Mouse (Mus musculus): ENCODE results near the gene Rela. TPM values are rescaled to one million over a fixed set of nuclear protein-coding genes. Genes with fewer than 3 reads are reported as not detected.
A peak's percentile ranks its signal among the peaks of the same experiment; 100 is the strongest.

Gene Rela
- polyA plus RNA-seq, 1 experiment, result 4.1 TPM

DNA sequence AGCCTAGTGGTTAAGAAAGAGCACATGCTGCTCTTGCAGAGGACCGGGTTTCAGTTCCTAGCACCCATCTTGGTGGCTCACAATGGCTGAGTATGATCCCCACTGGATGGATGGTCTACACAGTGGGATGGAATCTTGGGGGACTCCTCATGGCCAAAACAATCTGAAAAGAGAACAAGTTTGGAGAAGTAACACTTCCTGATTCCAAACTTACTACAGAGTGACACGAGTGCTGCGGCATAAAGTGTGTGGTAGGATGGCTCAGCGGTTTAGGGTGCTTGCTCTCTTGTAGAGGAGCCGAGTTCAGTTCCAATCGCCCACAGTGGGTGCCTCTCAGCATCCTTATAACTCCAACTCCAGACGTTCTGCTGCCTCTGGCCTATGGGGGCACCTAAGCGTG, 12.0 kb upstream of the Rela start:
- TF ChIP-seq TAL1 (IDR thresholded peaks at IDR 0.05; ENCODE audit: low read length), result no peak
- no peak for TF ChIP-seq GATA1 (IDR thresholded peaks at IDR 0.05; ENCODE audit: low read length)
- no peaks in the 10 kb centered on the region for H3K9me3 ChIP-seq (ENCODE audit: control insufficient read depth, low read length)
- no peaks in the 10 kb centered on the region for H3K4me1 ChIP-seq (ENCODE audit: control insufficient read depth)
- H3K4me3 ChIP-seq (replicated peaks), result no peak overlapping the region
- peaks cover 5% of the 10 kb centered on the region; the same call in 1 of the 2 replicates for H3K27me3 ChIP-seq (ENCODE audit: control insufficient read depth)
- no peaks in the 10 kb centered on the region for H3K36me3 ChIP-seq (ENCODE audit: control insufficient read depth)

DNA sequence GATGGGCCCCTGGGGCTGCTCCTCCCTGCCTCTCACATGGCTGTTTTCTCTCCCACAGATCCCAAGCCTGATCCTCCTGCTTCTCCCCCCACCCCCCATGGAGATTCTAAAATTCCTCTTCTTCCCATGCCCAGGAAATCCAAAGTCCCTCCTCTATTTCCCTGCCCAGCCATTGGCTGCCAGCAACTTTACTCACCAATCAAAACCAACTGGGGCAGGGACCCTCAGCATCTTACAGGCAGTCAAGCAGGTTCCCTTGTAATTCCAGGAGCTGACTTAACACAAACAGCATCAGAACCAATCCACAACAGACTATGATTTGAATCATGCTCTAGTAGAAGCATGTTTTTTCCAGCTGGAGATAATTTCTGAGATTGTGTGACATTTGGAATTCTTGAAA, 7.4 kb upstream of the Rela start:
- Histone ChIP-seq H3K4me1 (ENCODE audit: control insufficient read depth) (no peaks in the 10 kb centered on the region), H3K36me3 (ENCODE audit: control insufficient read depth) (no peaks in the 10 kb centered on the region), H3K4me3 (replicated peaks) (no peak overlapping the region), H3K27me3 (ENCODE audit: control insufficient read depth) (no peaks in the 10 kb centered on the region), H3K9me3 (ENCODE audit: control insufficient read depth, low read length) (no peaks in the 10 kb centered on the region)
- TF ChIP-seq GATA1 (IDR thresholded peaks at IDR 0.05; ENCODE audit: low read length) (no peak), TAL1 (IDR thresholded peaks at IDR 0.05; ENCODE audit: low read length) (no peak)

DNA sequence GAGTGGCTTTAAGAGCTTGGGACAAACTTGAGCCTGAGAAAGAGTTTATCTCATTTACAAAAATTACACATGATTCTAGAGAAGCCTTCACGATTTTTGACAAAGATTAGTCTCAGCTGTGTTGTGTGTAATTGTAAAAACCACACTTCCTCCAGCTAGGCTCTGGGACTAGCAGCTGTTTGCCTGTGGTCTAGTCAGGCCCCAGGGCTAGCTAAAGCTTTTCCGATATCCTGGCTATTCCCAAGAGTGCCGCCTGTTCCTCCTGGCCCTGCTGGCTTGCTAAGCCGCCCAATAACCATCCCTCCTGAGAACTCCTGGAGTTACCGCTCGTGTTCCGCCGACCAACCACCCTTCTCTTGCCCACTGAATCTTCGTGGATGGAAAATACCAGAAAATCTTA, 5.2 kb upstream of the Rela start:
- peaks cover 15% of the 10 kb centered on the region for H3K4me1 ChIP-seq (ENCODE audit: control insufficient read depth)
- TF ChIP-seq GATA1 (IDR thresholded peaks at IDR 0.05; ENCODE audit: low read length), result no peak
- TF ChIP-seq TAL1 (IDR thresholded peaks at IDR 0.05; ENCODE audit: low read length), result no peak
- H3K27me3 ChIP-seq (ENCODE audit: control insufficient read depth), result no peaks in the 10 kb centered on the region
- no peak overlapping the region for H3K4me3 ChIP-seq (replicated peaks)
- no peaks in the 10 kb centered on the region for H3K36me3 ChIP-seq (ENCODE audit: control insufficient read depth)
- H3K9me3 ChIP-seq (ENCODE audit: control insufficient read depth, low read length), result no peaks in the 10 kb centered on the region

DNA sequence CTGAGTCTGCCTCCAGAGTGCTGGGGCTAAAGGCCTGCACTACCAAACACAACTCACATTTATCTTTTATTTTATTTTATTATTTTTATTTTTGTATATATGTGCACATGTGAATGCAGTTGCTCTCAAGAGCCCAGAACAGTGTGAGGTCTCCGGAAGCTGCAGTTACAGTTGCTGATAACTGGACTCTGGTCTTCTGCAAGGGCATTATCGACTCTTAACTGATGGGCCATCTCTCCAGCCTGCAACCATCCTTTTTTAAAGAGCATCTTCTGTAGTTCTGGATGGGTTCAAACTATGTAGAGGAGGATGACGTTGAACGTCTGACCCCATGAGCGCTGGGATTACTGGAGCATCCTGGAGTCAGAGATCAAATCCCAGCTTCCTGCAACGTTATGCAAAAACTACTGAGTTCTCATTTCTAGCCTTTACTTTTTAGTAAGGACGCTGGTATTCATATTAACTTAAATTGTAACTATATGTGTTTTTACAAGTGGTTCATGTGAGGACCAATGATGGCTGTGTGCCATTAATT, 1.2 kb upstream of the Rela start:
- Histone ChIP-seq H3K4me3 (replicated peaks) (no peak overlapping the region), H3K27me3 (ENCODE audit: control insufficient read depth) (no peaks in the 10 kb centered on the region), H3K36me3 (ENCODE audit: control insufficient read depth) (peaks cover 29% of the 10 kb centered on the region), H3K9me3 (ENCODE audit: control insufficient read depth, low read length) (no peaks in the 10 kb centered on the region), H3K4me1 (ENCODE audit: control insufficient read depth) (peaks cover 43% of the 10 kb centered on the region)
- TF ChIP-seq GATA1 (IDR thresholded peaks at IDR 0.05; ENCODE audit: low read length), result no peak

DNA sequence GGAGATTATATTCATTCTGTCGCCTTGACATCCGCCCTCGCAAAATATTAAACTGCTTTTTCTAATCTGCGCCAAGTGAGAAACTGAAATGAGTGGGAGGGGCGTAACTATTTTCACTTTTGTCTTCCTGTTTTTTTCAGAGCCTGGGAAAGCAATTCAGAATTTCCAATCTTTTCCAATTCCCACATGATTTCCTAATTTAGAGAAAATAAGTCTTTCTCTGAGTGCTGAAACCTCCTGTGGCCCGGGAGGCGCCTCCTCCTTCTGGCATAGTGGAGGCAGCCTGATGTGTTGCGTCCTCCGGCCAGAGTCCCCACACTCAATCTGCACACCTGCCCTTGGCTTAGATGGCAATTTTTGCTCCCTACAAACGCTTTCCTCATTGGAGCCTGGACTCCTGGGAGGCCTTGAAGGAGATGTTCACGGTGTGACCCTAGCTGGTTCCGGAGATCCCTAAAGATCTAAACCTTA, 677 bp upstream of the Rela start:
- Histone ChIP-seq H3K27me3 (ENCODE audit: control insufficient read depth) (no peaks in the 10 kb centered on the region), H3K4me3 (replicated peaks) (peak overlapping the region; percentile 94), H3K36me3 (ENCODE audit: control insufficient read depth) (peaks cover 34% of the 10 kb centered on the region), H3K9me3 (ENCODE audit: control insufficient read depth, low read length) (no peaks in the 10 kb centered on the region), H3K4me1 (ENCODE audit: control insufficient read depth) (peaks cover 46% of the 10 kb centered on the region)
- TF ChIP-seq TAL1 (IDR thresholded peaks at IDR 0.05; ENCODE audit: low read length) (no peak), GATA1 (IDR thresholded peaks at IDR 0.05; ENCODE audit: low read length) (no peak)

DNA sequence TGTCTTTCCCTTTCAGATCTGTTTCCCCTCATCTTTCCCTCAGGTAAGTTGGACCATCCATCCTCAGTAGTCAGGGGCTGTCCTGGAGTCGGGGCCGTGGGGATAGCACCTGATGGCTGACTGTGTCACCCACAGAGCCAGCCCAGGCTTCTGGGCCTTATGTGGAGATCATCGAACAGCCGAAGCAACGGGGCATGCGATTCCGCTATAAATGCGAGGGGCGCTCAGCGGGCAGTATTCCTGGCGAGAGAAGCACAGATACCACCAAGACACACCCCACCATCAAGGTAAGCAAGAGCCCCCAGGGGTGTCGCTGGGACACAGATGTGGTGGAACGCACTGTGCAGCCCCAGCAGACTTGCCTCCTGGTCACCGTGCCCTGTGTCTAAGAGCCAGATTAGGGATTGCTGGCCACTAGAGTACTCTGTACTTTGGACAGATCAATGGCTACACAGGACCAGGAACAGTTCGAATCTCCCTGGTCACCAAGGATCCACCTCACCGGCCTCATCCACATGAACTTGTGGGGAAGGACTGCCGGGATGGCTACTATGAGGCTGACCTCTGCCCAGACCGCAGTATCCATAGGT, 1.2 kb downstream of the Rela start:
- Histone ChIP-seq H3K9me3 (ENCODE audit: control insufficient read depth, low read length) (no peaks in the 10 kb centered on the region), H3K27me3 (ENCODE audit: control insufficient read depth) (no peaks in the 10 kb centered on the region), H3K4me1 (ENCODE audit: control insufficient read depth) (peaks cover 49% of the 10 kb centered on the region), H3K36me3 (ENCODE audit: control insufficient read depth) (peaks cover 52% of the 10 kb centered on the region), H3K4me3 (replicated peaks) (peak overlapping the region; percentile 94)
- TF ChIP-seq TAL1 (IDR thresholded peaks at IDR 0.05; ENCODE audit: low read length) (no peak; the same call in 2 of the 3 replicates), GATA1 (IDR thresholded peaks at IDR 0.05; ENCODE audit: low read length) (no peak)

DNA sequence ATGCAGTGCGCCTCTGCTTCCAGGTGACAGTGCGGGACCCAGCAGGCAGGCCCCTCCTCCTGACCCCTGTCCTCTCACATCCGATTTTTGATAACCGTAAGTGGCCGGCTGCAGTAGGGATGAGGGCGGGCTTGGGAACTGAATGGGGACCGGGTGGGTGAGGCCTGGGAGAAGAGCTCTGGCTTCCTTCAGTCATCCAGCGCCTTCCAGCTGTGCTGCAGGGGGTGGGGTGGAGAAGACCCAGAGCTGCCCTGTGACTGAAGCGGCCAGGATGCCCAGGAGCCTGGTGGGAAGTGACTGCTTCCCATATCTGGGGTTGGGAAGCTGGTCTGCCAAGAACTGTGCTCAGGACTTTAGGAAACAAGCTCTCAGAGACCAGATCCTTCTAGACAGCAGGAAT, 3.1 kb downstream of the Rela start:
- TF ChIP-seq GATA1 (IDR thresholded peaks at IDR 0.05; ENCODE audit: low read length) (no peak), TAL1 (IDR thresholded peaks at IDR 0.05; ENCODE audit: low read length) (no peak)
- no peaks in the 10 kb centered on the region for H3K27me3 ChIP-seq (ENCODE audit: control insufficient read depth)
- peaks cover 70% of the 10 kb centered on the region for H3K36me3 ChIP-seq (ENCODE audit: control insufficient read depth)
- H3K4me3 ChIP-seq (replicated peaks), result no peak overlapping the region
- no peaks in the 10 kb centered on the region for H3K9me3 ChIP-seq (ENCODE audit: control insufficient read depth, low read length)
- peaks cover 49% of the 10 kb centered on the region for H3K4me1 ChIP-seq (ENCODE audit: control insufficient read depth)

DNA sequence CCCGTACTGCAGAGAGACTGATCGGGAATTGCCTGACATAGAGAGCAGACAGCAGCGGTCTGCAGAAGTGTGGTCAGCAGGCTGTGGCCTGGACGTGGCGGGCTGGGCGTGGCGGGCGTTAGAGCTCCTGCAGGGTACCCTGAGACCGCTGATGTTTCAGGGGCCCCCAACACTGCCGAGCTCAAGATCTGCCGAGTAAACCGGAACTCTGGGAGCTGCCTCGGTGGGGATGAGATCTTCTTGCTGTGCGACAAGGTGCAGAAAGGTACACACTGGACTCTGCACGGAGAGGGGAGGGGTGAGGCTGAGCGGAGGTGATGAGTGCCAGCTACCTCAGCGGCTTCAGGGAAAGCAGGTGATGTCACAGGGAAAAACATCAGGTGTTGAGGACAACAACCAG, 3.7 kb downstream of the Rela start:
- TF ChIP-seq TAL1 (IDR thresholded peaks at IDR 0.05; ENCODE audit: low read length), result no peak
- TF ChIP-seq GATA1 (IDR thresholded peaks at IDR 0.05; ENCODE audit: low read length), result no peak
- Histone ChIP-seq H3K27me3 (ENCODE audit: control insufficient read depth) (no peaks in the 10 kb centered on the region), H3K36me3 (ENCODE audit: control insufficient read depth) (peaks cover 77% of the 10 kb centered on the region), H3K4me1 (ENCODE audit: control insufficient read depth) (peaks cover 45% of the 10 kb centered on the region), H3K4me3 (replicated peaks) (no peak overlapping the region), H3K9me3 (ENCODE audit: control insufficient read depth, low read length) (no peaks in the 10 kb centered on the region)

DNA sequence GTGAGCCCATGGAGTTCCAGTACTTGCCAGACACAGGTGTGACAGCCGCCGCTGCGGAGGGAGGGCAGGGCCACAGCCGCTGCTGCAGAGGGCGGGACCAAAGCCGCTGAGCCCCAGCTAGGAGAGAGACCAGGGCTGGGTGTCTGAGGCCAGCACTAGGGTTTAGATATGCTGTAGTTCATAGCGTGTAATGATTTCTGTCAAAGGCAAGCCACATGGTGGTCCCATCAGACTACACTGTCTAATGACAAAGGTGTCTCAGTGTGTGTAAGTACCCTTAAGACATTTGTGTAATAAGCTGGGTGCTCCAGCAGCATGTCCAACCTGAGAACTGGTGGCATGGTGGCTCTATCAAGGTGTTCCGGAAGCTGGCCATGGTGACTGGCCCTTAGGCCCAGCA, 4.4 kb downstream of the Rela start:
- Histone ChIP-seq H3K9me3 (ENCODE audit: control insufficient read depth, low read length) (no peaks in the 10 kb centered on the region), H3K4me1 (ENCODE audit: control insufficient read depth) (peaks cover 39% of the 10 kb centered on the region), H3K4me3 (replicated peaks) (no peak overlapping the region), H3K27me3 (ENCODE audit: control insufficient read depth) (no peaks in the 10 kb centered on the region), H3K36me3 (ENCODE audit: control insufficient read depth) (peaks cover 82% of the 10 kb centered on the region)
- no peak for TF ChIP-seq TAL1 (IDR thresholded peaks at IDR 0.05; ENCODE audit: low read length)
- TF ChIP-seq GATA1 (IDR thresholded peaks at IDR 0.05; ENCODE audit: low read length), result no peak

DNA sequence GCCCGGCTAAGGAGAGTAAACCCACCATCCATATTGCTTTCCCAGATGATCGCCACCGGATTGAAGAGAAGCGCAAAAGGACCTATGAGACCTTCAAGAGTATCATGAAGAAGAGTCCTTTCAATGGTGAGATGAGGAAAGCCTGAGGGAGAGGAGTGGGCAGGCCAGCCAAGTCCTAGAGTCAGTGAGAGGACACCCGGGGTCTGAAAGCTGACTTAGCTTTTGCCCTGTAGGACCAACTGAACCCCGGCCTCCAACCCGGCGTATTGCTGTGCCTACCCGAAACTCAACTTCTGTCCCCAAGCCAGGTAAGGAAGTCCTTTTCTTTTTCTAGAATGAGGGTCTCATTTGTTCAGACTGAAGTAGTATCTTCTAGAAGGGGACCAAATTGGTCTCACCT, 8.0 kb downstream of the Rela start:
- H3K4me1 ChIP-seq (ENCODE audit: control insufficient read depth), result peaks cover 35% of the 10 kb centered on the region
- H3K27me3 ChIP-seq (ENCODE audit: control insufficient read depth), result no peaks in the 10 kb centered on the region
- no peaks in the 10 kb centered on the region for H3K9me3 ChIP-seq (ENCODE audit: control insufficient read depth, low read length)
- no peak overlapping the region for H3K4me3 ChIP-seq (replicated peaks)
- peaks cover 92% of the 10 kb centered on the region for H3K36me3 ChIP-seq (ENCODE audit: control insufficient read depth)
- TF ChIP-seq GATA1 (IDR thresholded peaks at IDR 0.05; ENCODE audit: low read length) (no peak), TAL1 (IDR thresholded peaks at IDR 0.05; ENCODE audit: low read length) (no peak)

All from erythroblast, embryonic 14.5 days (primary cell).